Mouse (Mus musculus): ENCODE data around the gene Aplnr. TPM values are rescaled to one million over a fixed set of nuclear protein-coding genes. Genes with fewer than 3 reads are reported as not detected.

Gene Aplnr
- polyA plus RNA-seq, 1 experiment from 2014 or later: 62.0 TPM

DNA sequence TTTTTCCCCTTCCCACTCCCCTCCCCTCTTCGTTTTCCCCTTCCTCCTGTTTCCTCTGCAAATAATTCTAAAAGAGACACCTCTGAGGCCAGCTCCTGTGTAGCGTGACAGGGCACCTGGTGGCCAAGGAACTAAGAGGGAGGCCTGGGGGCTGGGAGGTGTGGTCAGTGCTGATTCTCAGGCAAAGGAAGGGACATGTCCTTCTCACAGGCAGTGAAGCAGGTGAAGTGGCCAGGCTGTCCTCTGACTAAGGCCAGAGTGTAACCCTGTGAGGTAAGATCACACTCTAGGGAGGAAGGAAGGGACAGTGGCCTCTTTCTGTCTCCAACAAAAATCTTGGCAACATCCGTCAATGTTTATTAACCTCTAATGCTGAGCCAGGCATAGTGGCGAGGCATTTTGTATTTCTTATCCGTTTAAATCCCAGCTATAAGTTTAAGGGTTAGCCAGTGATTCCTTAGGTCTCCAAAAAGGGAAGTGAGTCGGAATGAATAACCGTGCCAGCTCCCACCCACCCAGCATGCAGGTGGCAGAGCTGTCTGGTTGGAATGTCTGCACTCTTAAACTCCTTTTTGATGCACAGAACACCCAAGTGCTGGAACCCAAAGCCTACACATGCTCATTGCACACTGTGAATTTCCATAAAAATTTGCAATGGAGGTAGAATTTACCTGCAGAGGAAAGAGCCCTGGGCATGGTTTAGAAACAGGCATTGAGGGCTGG lies 29.8 kb upstream of the Aplnr start:
- peak; percentile 5; the same call in 1 of the 2 replicates for ATAC-seq
- peaks cover 17% of the 10 kb centered on the region for H3K4me1 ChIP-seq (ENCODE audit: control insufficient read depth, insufficient read depth, low read length)
- H3K27me3 ChIP-seq (replicated peaks; ENCODE audit: control insufficient read depth, insufficient read depth, low read length): no peaks in the 10 kb centered on the region
- H3K9me3 ChIP-seq (ENCODE audit: control insufficient read depth, low read length): no peaks in the 10 kb centered on the region
- no peaks in the 10 kb centered on the region for H3K36me3 ChIP-seq (ENCODE audit: control insufficient read depth, insufficient read depth, low read length)
- no peak overlapping the region for H3K4me3 ChIP-seq (ENCODE audit: low read length)
- H3K4me2 ChIP-seq (ENCODE audit: low read depth, low read length): no peak overlapping the region
- H3K27ac ChIP-seq (ENCODE audit: low read length): peak overlapping the region; percentile 57
- 46% methylated on average over 7 of the region's 7 CpGs for WGBS
- peak overlapping the region; percentile 25; the same call in 1 of the 2 replicates for H3K9ac ChIP-seq (ENCODE audit: low read depth, low read length)

DNA sequence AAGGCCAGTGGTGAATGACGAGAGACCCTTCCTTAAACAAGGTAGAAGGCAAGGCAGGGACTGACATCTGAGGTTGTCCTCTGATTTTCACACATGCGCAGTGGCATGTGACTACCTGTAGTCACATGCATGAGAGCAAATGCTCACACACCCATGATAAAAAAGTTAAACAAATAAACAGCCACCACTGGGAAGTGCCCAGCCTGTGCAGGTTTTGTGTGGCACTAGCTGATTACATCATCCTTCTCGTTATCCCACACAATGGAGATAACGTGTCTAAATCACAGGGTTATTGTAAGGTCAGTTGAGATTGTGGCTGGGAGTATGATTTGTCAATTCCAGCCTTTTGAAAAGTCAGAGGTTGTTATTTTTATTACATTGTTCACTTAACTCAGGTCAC lies 29.1 kb upstream of the Aplnr start:
- 49% methylated on average over 4 of the region's 4 CpGs for WGBS
- peak; percentile 96 for ATAC-seq

DNA sequence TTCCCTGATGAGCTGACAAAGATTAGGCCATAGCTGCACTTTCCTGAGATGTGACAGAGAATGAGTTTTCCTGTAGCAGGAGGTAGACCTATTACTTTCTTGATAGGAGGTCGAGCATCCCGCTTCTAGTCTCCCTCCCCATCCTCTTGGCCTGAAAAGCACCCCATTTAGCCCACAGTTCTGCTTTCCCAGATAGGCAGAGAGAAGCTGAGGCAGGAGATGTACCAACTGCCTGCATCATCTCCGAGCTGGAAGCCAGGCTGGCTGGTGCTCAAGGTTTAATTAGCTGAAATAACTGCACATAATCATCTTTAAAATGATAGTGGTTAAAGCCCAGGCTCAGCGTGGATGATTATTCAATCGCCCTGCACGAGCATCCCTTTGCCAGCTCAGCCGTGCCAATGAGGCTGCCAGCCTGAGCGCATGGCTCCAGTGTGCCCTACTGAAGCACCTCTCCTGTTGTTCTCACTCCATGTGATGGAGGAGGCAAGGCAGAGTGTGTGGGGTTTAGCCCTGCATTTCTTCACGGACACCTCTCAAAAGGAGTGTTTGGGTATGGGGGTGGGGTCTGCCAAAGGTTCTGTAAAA lies 25.6 kb upstream of the Aplnr start:
- no peaks in the 10 kb centered on the region for H3K27me3 ChIP-seq (replicated peaks; ENCODE audit: control insufficient read depth, insufficient read depth, low read length)
- no peaks in the 10 kb centered on the region for H3K9me3 ChIP-seq (ENCODE audit: control insufficient read depth, low read length)
- H3K4me3 ChIP-seq (ENCODE audit: low read length): no peak overlapping the region
- no peaks in the 10 kb centered on the region for H3K36me3 ChIP-seq (ENCODE audit: control insufficient read depth, insufficient read depth, low read length)
- 81% methylated on average over 9 of the region's 9 CpGs for WGBS
- H3K27ac ChIP-seq (ENCODE audit: low read length): no peak overlapping the region
- peaks cover 14% of the 10 kb centered on the region for H3K4me1 ChIP-seq (ENCODE audit: control insufficient read depth, insufficient read depth, low read length)
- H3K9ac ChIP-seq (ENCODE audit: low read depth, low read length): no peak overlapping the region
- no peak for ATAC-seq
- H3K4me2 ChIP-seq (ENCODE audit: low read depth, low read length): no peak overlapping the region

More for the DNA sequence above, 29.1 kb upstream of the Aplnr start:
- Histone ChIP-seq H3K9ac (ENCODE audit: low read depth, low read length) (no peak overlapping the region), H3K9me3 (ENCODE audit: control insufficient read depth, low read length) (no peaks in the 10 kb centered on the region), H3K27me3 (replicated peaks; ENCODE audit: control insufficient read depth, insufficient read depth, low read length) (no peaks in the 10 kb centered on the region), H3K4me3 (ENCODE audit: low read length) (no peak overlapping the region), H3K4me2 (ENCODE audit: low read depth, low read length) (no peak overlapping the region), H3K27ac (ENCODE audit: low read length) (peak overlapping the region; percentile 57), H3K4me1 (ENCODE audit: control insufficient read depth, insufficient read depth, low read length) (peaks cover 17% of the 10 kb centered on the region), H3K36me3 (ENCODE audit: control insufficient read depth, insufficient read depth, low read length) (no peaks in the 10 kb centered on the region)

DNA sequence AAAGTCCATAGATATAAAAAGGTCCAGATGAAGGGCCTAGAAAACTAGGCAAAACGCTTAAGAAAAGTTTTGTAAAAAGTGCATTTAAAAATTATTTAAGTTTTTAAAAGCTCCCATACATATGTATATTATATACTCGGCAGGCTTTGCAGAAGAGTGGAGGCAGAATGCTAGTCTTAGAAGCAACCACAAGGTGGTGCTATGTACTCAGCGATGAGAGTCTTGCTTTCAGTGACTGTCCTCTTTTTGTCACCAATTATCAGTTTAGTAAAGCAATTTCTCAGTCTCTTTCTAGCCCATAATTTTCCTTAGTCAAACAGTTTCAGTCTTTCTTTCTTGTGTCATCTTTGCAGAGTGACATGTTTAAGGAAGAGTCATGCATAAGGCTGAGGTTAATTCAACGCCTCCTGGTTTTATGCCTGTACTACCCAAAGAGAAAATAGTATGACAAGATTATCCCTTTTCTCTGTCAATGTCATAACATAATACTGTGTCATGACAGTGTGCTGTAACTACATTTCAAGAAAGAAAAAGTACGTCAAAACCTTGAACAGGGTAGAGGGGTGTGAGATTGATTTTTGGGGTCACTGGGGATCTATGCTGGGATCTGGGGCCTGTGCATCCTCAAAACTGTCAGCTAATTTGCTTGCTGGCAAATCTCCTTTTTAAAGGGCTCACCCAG lies 12.7 kb upstream of the Aplnr start:
- no peaks in the 10 kb centered on the region for H3K9me3 ChIP-seq (ENCODE audit: control insufficient read depth, low read length)
- H3K4me2 ChIP-seq (ENCODE audit: low read depth, low read length): no peak overlapping the region
- WGBS: 25% methylated on average over 5 of the region's 5 CpGs
- no peaks in the 10 kb centered on the region for H3K27me3 ChIP-seq (replicated peaks; ENCODE audit: control insufficient read depth, insufficient read depth, low read length)
- no peak overlapping the region for H3K9ac ChIP-seq (ENCODE audit: low read depth, low read length)
- no peaks in the 10 kb centered on the region for H3K4me1 ChIP-seq (ENCODE audit: control insufficient read depth, insufficient read depth, low read length)
- no peak overlapping the region for H3K27ac ChIP-seq (ENCODE audit: low read length)
- no peak overlapping the region for H3K4me3 ChIP-seq (ENCODE audit: low read length)
- no peaks in the 10 kb centered on the region for H3K36me3 ChIP-seq (ENCODE audit: control insufficient read depth, insufficient read depth, low read length)
- peak; percentile 71 for ATAC-seq

DNA sequence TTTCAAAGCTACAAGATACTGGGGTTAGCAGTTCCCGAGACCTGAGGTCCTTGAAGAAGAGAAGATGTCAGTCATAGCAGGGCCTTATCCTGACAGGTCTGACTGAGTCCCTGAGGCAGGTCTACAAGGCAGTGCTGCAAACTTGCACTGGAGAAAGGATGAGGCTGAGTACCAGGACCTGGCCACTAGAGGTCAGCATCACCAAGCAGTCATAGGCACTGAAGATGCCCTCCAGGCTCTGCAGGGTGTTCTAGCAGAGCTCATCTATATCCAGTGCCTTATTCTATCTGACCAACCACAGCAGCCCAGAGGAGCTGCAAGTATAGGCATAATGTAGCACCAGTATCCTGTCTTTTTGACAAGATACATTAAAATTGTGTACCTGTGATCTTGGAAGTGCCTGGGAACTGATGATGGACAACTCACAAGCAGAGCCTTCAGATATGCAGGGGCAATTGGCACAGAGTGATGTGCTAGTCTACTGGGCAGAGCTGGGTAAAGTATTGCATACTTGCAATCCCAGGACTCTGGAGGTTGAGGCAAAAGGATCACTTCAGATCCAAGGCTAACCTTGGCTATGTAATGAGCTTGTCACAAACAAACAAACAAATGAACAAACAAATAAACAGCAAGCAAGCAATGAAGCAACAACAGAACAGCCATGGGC lies 12.0 kb upstream of the Aplnr start:
- Histone ChIP-seq H3K9ac (ENCODE audit: low read depth, low read length) (no peak overlapping the region), H3K4me1 (ENCODE audit: control insufficient read depth, insufficient read depth, low read length) (no peaks in the 10 kb centered on the region), H3K9me3 (ENCODE audit: control insufficient read depth, low read length) (no peaks in the 10 kb centered on the region), H3K4me3 (ENCODE audit: low read length) (no peak overlapping the region), H3K36me3 (ENCODE audit: control insufficient read depth, insufficient read depth, low read length) (no peaks in the 10 kb centered on the region), H3K27me3 (replicated peaks; ENCODE audit: control insufficient read depth, insufficient read depth, low read length) (no peaks in the 10 kb centered on the region), H3K4me2 (ENCODE audit: low read depth, low read length) (no peak overlapping the region), H3K27ac (ENCODE audit: low read length) (no peak overlapping the region)
- peak; percentile 89 for ATAC-seq
- 17% methylated on average over 1 of the region's 1 CpGs for WGBS

DNA sequence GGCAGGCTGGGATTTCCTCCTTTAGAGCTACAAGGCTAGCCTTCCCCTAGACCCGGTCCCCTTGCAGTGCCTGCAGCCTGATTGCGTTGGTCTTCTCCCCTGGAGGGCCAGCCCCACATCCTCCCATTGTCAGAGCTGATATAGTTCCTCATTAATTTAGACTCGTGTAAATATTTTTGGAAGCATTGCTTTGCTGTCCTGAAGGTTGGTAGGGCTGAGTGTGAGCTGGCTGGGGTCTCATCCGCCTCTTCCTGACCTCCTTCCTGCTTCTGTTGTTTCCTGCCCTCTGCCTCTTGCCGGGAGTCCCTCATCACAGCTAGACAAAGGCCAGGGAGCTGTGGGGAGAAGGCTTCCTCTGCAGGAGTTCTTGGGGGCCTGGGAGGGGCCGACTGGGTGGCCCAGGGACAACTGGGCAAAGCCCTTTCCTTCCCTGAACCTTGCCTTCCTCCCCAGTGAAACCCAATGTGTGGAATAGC lies 6.5 kb upstream of the Aplnr start:
- peak; percentile 51 for ATAC-seq
- no peak overlapping the region for H3K4me3 ChIP-seq (ENCODE audit: low read length)
- no peak overlapping the region for H3K4me2 ChIP-seq (ENCODE audit: low read depth, low read length)
- H3K9me3 ChIP-seq (ENCODE audit: control insufficient read depth, low read length): no peaks in the 10 kb centered on the region
- no peak overlapping the region for H3K27ac ChIP-seq (ENCODE audit: low read length)
- 46% methylated on average over 6 of the region's 6 CpGs for WGBS
- H3K36me3 ChIP-seq (ENCODE audit: control insufficient read depth, insufficient read depth, low read length): no peaks in the 10 kb centered on the region
- peaks cover 11% of the 10 kb centered on the region for H3K4me1 ChIP-seq (ENCODE audit: control insufficient read depth, insufficient read depth, low read length)
- no peak overlapping the region for H3K9ac ChIP-seq (ENCODE audit: low read depth, low read length)
- H3K27me3 ChIP-seq (replicated peaks; ENCODE audit: control insufficient read depth, insufficient read depth, low read length): no peaks in the 10 kb centered on the region

DNA sequence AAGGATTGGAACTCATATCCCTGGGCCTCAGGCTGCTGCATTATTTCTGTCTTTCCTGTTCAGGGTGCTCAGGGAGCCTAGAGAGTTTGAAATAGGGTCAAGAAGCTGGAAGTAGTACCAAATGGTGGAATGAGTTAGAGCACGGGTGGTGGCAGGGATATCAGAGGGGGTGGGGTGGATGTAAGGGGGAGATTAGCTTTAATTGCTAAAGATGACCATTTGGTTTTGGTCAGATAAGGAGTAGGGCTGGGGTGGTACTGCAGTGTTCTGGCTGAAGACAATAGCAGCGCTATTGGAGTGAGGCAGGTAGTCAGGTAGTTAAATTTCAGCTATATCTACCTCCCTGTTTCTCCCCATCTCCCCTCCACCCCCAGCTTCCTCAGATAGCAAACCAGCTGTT lies 4.8 kb upstream of the Aplnr start:
- H3K36me3 ChIP-seq (ENCODE audit: control insufficient read depth, insufficient read depth, low read length): no peaks in the 10 kb centered on the region
- H3K4me2 ChIP-seq (ENCODE audit: low read depth, low read length): no peak overlapping the region
- H3K4me1 ChIP-seq (ENCODE audit: control insufficient read depth, insufficient read depth, low read length): peaks cover 11% of the 10 kb centered on the region
- no peak overlapping the region for H3K27ac ChIP-seq (ENCODE audit: low read length)
- no peak overlapping the region for H3K9ac ChIP-seq (ENCODE audit: low read depth, low read length)
- no peak overlapping the region for H3K4me3 ChIP-seq (ENCODE audit: low read length)
- H3K27me3 ChIP-seq (replicated peaks; ENCODE audit: control insufficient read depth, insufficient read depth, low read length): no peaks in the 10 kb centered on the region
- H3K9me3 ChIP-seq (ENCODE audit: control insufficient read depth, low read length): no peaks in the 10 kb centered on the region
- 16% methylated on average over 2 of the region's 2 CpGs for WGBS
- no peak for ATAC-seq

DNA sequence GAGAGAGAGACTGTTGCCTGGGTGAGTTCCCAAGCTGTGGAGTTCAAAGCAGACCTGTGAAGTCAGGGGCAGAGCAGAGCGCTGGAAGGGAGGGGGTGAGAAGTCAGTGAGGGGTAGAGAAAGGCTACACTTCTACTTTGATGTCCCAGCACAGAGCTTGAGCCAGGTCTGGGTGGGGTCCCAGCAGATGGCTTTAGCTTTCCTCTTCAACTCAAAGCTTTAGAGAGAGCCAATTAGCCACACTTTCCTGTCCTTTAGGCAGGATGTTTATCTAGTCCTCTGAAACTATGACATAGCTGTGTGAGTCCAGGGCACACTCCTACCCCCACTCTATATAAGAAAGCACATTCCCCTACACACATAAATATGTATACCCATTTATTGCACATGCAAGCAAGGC lies 4.3 kb upstream of the Aplnr start:
- no peak overlapping the region for H3K27ac ChIP-seq (ENCODE audit: low read length)
- no peak overlapping the region for H3K9ac ChIP-seq (ENCODE audit: low read depth, low read length)
- peaks cover 11% of the 10 kb centered on the region for H3K4me1 ChIP-seq (ENCODE audit: control insufficient read depth, insufficient read depth, low read length)
- no peak overlapping the region for H3K4me2 ChIP-seq (ENCODE audit: low read depth, low read length)
- ATAC-seq: peak; percentile 51
- 11% methylated on average over 1 of the region's 1 CpGs for WGBS
- H3K4me3 ChIP-seq (ENCODE audit: low read length): no peak overlapping the region
- H3K36me3 ChIP-seq (ENCODE audit: control insufficient read depth, insufficient read depth, low read length): no peaks in the 10 kb centered on the region
- H3K27me3 ChIP-seq (replicated peaks; ENCODE audit: control insufficient read depth, insufficient read depth, low read length): no peaks in the 10 kb centered on the region
- H3K9me3 ChIP-seq (ENCODE audit: control insufficient read depth, low read length): no peaks in the 10 kb centered on the region

DNA sequence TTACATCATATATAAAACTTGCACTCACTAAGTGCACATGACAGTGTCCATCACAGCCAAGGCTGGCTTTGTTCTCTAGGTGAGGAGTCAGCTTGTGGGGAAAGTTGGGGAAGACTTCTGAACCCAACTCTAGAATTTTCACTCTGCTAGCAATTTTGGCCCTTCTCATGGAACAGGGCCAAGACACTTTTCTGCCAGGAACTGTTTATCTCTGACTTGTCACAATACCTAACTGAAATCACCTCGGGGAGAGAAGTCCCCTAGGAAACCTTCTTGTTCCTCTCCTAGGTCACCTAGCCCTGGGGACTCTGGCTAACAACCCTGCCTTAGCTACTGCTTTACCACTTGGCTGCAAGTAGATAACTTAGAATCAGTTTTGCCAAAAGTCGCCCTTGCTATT lies 3.8 kb upstream of the Aplnr start:
- no peak overlapping the region for H3K4me2 ChIP-seq (ENCODE audit: low read depth, low read length)
- H3K4me1 ChIP-seq (ENCODE audit: control insufficient read depth, insufficient read depth, low read length): peaks cover 11% of the 10 kb centered on the region
- no peak for ATAC-seq
- H3K36me3 ChIP-seq (ENCODE audit: control insufficient read depth, insufficient read depth, low read length): no peaks in the 10 kb centered on the region
- H3K9me3 ChIP-seq (ENCODE audit: control insufficient read depth, low read length): no peaks in the 10 kb centered on the region
- H3K9ac ChIP-seq (ENCODE audit: low read depth, low read length): no peak overlapping the region
- WGBS: 40% methylated on average over 2 of the region's 2 CpGs
- peak overlapping the region; percentile 1; the same call in 1 of the 2 replicates for H3K27ac ChIP-seq (ENCODE audit: low read length)
- no peak overlapping the region for H3K4me3 ChIP-seq (ENCODE audit: low read length)
- H3K27me3 ChIP-seq (replicated peaks; ENCODE audit: control insufficient read depth, insufficient read depth, low read length): no peaks in the 10 kb centered on the region

All from intestine, embryonic 16.5 days (tissue).